Mouse (Mus musculus): ENCODE data around the gene Ptcd1. TPM values are rescaled to one million over a fixed set of nuclear protein-coding genes. Genes with fewer than 3 reads are reported as not detected.
A peak's percentile ranks its signal among the peaks of the same experiment; 100 is the strongest.
"Not testable (repeated sequence)": the region's sequence is repeated elsewhere in the genome, so short reads cannot be mapped to it uniquely, and the experiment has no call there.

Ptcd1 gene
- polyA plus RNA-seq, 1 experiment = 8.4 TPM

DNA sequence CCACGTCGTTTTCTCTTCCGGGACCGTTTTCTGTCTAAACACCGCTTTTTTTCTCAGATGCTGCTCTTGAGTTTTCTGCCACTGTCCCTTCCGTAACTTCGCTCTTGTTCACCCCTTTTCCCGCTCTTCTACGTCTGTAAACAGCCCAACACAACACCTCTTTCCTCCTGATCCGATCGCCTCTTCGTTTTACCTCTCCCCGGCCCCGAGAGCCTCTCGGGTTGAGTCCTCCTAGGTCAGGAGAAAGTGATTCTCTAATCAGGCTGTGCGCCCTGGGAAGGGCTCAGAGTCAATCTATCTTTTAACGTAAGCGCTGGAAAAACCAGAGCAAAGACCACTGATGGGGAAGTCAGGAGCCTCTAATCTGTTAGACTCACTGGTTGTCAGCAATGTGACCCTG is 26.3 kb downstream of the Ptcd1 start:
- Histone ChIP-seq H3K27me3 (ENCODE audit: control insufficient read depth, insufficient read depth, low read length) (no peaks in the 10 kb centered on the region), H3K36me3 (ENCODE audit: control insufficient read depth, insufficient read depth, low read length) (peaks cover 21% of the 10 kb centered on the region), H3K27ac (ENCODE audit: insufficient read depth, low read length) (peak overlapping the region; percentile 96), H3K4me3 (ENCODE audit: extremely low read depth, insufficient read depth, insufficient read length) (peak overlapping the region; percentile 96), H3K4me1 (ENCODE audit: control insufficient read depth, insufficient read depth, insufficient read length) (no peaks in the 10 kb centered on the region; the same call in 1 of the 2 replicates)
- under 1% methylated on average over 18 of the region's 18 CpGs for WGBS
- DNase-seq (ENCODE audit: low read depth in 1 of 2, low spot score in 2 of 2) = no peak
- TF ChIP-seq CTCF (IDR thresholded peaks at IDR 0.05; ENCODE audit: extremely low read depth, insufficient read depth, insufficient read length, insufficient replicate concordance) (no peak), POLR2A (IDR thresholded peaks at IDR 0.05; ENCODE audit: low read depth, low read length) (no peak)

DNA sequence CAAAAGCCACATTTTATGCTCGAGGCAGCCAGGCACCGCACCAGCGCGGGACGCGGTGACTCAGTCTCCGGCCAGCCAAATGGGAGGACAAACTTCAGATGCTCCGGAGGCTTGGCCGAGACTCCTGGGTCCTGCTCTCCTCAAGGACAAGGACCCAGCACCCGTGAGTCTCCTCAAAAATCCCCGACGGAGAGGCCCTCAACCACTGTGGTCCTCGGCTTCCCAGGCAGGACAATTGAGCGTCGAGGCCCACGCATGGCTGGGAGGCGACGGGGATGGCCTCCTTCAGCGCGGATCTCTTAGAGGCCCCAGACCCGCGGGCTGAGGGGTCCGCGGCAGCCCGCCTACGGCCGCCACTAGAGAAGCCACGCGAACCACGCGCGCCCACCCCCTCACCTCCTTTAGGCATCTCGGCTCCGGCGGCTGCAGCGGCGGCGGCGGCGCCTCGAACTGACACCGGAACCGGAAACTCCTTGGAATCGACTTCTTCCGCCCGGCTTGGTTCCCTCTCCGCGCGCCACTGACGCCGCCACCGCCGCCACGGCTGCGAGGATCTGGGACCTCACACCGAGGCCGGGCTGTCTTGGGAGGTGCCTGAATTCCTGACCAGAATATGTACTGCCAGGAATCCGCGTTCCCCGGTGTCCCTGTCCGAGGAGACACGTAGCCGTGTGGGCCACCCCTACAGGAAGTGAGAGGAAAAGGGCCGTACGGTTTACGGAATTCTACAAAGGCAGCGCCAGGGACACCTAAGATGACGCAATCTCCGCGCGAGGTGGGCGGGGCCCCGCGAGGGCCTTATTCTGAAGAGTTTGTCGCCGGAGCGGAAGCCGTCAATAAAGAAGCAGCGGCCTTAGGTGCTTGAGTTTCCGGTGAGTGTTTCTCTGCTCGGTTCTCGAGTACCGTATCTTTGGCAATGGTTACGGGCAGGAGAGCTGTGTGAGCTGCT is 27.1 kb downstream of the Ptcd1 start, which contains the start of the genes Pdap1 and Bud31:
Pdap1 (minus strand) TSS at position 668 of the 949 bp plus-strand sequence.
Bud31 (plus strand) TSS at position 792 of the 949 bp plus-strand sequence.
- H3K4me1 ChIP-seq (ENCODE audit: control insufficient read depth, insufficient read depth, insufficient read length) = no peaks in the 10 kb centered on the region; the same call in 1 of the 2 replicates
- peak; percentile 86 to 90 for DNase-seq (ENCODE audit: low read depth in 1 of 2, low spot score in 2 of 2)
- peak; percentile 78 for TF ChIP-seq POLR2A (IDR thresholded peaks at IDR 0.05; ENCODE audit: low read depth, low read length)
- TF ChIP-seq CTCF (IDR thresholded peaks at IDR 0.05; ENCODE audit: extremely low read depth, insufficient read depth, insufficient read length, insufficient replicate concordance) = no peak
- no peaks in the 10 kb centered on the region for H3K27me3 ChIP-seq (ENCODE audit: control insufficient read depth, insufficient read depth, low read length)
- H3K36me3 ChIP-seq (ENCODE audit: control insufficient read depth, insufficient read depth, low read length) = peaks cover 19% of the 10 kb centered on the region
- peak within 1 kb of the TSS; percentile 96 for H3K4me3 ChIP-seq (ENCODE audit: extremely low read depth, insufficient read depth, insufficient read length)
- WGBS = under 1% methylated on average over 84 of the region's 84 CpGs
- H3K27ac ChIP-seq (ENCODE audit: insufficient read depth, low read length) = peak within 1 kb of the TSS; percentile 96

DNA sequence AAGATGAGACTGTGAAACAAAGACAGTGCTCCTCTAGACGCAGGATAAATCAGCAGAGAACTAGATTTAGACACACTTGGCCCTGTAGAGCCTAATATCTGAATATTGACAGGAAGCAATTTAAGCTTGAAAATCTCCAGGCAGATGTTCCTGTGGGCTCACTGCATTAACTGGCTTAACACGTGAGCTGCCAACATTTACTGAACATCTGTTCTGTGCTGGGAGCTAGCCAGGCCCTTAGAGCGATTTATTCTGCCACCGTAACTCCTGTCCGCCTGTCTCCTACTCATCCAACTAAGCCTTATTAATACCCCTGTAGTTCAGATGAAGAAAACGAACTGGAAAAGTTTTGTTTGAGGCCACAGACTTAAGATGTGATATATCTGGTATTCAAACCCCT is 28.1 kb downstream of the Ptcd1 start:
- no peak overlapping the region for H3K27ac ChIP-seq (ENCODE audit: insufficient read depth, low read length)

GRCm38 (mm10) chr5:145133275-145133674 is 33.6 kb downstream of the Ptcd1 start:
- WGBS = 91% methylated on average over 6 of the region's 6 CpGs
- H3K27me3 ChIP-seq (ENCODE audit: control insufficient read depth, insufficient read depth, low read length); H3K4me1 ChIP-seq (ENCODE audit: control insufficient read depth, insufficient read depth, insufficient read length); H3K4me3 ChIP-seq (ENCODE audit: extremely low read depth, insufficient read depth, insufficient read length); DNase-seq (ENCODE audit: low read depth in 1 of 2, low spot score in 2 of 2); H3K27ac ChIP-seq (ENCODE audit: insufficient read depth, low read length): not testable (repeated sequence)
- peaks cover 36% of the 10 kb centered on the region for H3K36me3 ChIP-seq (ENCODE audit: control insufficient read depth, insufficient read depth, low read length)

More for the DNA sequence above, 28.1 kb downstream of the Ptcd1 start:
- H3K4me3 ChIP-seq (ENCODE audit: extremely low read depth, insufficient read depth, insufficient read length) = peak overlapping the region; percentile 96; the same call in 1 of the 2 replicates
- H3K4me1 ChIP-seq (ENCODE audit: control insufficient read depth, insufficient read depth, insufficient read length) = no peaks in the 10 kb centered on the region; the same call in 1 of the 2 replicates
- DNase-seq (ENCODE audit: low read depth in 1 of 2, low spot score in 2 of 2) = no peak
- 11% methylated on average over 6 of the region's 6 CpGs for WGBS
- H3K36me3 ChIP-seq (ENCODE audit: control insufficient read depth, insufficient read depth, low read length) = peaks cover 22% of the 10 kb centered on the region
- TF ChIP-seq CTCF (IDR thresholded peaks at IDR 0.05; ENCODE audit: extremely low read depth, insufficient read depth, insufficient read length, insufficient replicate concordance) (no peak), POLR2A (IDR thresholded peaks at IDR 0.05; ENCODE audit: low read depth, low read length) (no peak)
- H3K27me3 ChIP-seq (ENCODE audit: control insufficient read depth, insufficient read depth, low read length) = no peaks in the 10 kb centered on the region

GRCm38 (mm10) chr5:145130995-145131394 is 35.9 kb downstream of the Ptcd1 start:
- H3K27me3 ChIP-seq (ENCODE audit: control insufficient read depth, insufficient read depth, low read length) = no peaks in the 10 kb centered on the region
- no peak overlapping the region for H3K27ac ChIP-seq (ENCODE audit: insufficient read depth, low read length)
- DNase-seq (ENCODE audit: low read depth in 1 of 2, low spot score in 2 of 2) = no peak
- TF ChIP-seq CTCF (IDR thresholded peaks at IDR 0.05; ENCODE audit: extremely low read depth, insufficient read depth, insufficient read length, insufficient replicate concordance) (no peak), POLR2A (IDR thresholded peaks at IDR 0.05; ENCODE audit: low read depth, low read length) (no peak)
- H3K36me3 ChIP-seq (ENCODE audit: control insufficient read depth, insufficient read depth, low read length) = peaks cover 50% of the 10 kb centered on the region
- H3K4me1 ChIP-seq (ENCODE audit: control insufficient read depth, insufficient read depth, insufficient read length) = no peaks in the 10 kb centered on the region
- H3K4me3 ChIP-seq (ENCODE audit: extremely low read depth, insufficient read depth, insufficient read length) = no peak overlapping the region
- 85% methylated on average over 3 of the region's 3 CpGs for WGBS

GRCm38 (mm10) chr5:145130191-145130590 is 36.7 kb downstream of the Ptcd1 start:
- no peaks in the 10 kb centered on the region for H3K4me1 ChIP-seq (ENCODE audit: control insufficient read depth, insufficient read depth, insufficient read length)
- H3K27ac ChIP-seq (ENCODE audit: insufficient read depth, low read length) = 0 out of 2 replicates have a peak overlapping the region, but pooled peaks have one; percentile 9
- TF ChIP-seq CTCF (IDR thresholded peaks at IDR 0.05; ENCODE audit: extremely low read depth, insufficient read depth, insufficient read length, insufficient replicate concordance) (no peak), POLR2A (IDR thresholded peaks at IDR 0.05; ENCODE audit: low read depth, low read length) (no peak)
- peaks cover 56% of the 10 kb centered on the region for H3K36me3 ChIP-seq (ENCODE audit: control insufficient read depth, insufficient read depth, low read length)
- DNase-seq (ENCODE audit: low read depth in 1 of 2, low spot score in 2 of 2) = no peak
- no peak overlapping the region for H3K4me3 ChIP-seq (ENCODE audit: extremely low read depth, insufficient read depth, insufficient read length)
- 88% methylated on average over 11 of the region's 11 CpGs for WGBS
- H3K27me3 ChIP-seq (ENCODE audit: control insufficient read depth, insufficient read depth, low read length) = no peaks in the 10 kb centered on the region

GRCm38 (mm10) chr5:145129773-145130172 is 37.1 kb downstream of the Ptcd1 start:
- DNase-seq (ENCODE audit: low read depth in 1 of 2, low spot score in 2 of 2); H3K27me3 ChIP-seq (ENCODE audit: control insufficient read depth, insufficient read depth, low read length); H3K4me3 ChIP-seq (ENCODE audit: extremely low read depth, insufficient read depth, insufficient read length); H3K4me1 ChIP-seq (ENCODE audit: control insufficient read depth, insufficient read depth, insufficient read length); H3K27ac ChIP-seq (ENCODE audit: insufficient read depth, low read length): not testable (repeated sequence)
- H3K36me3 ChIP-seq (ENCODE audit: control insufficient read depth, insufficient read depth, low read length) = peaks cover 59% of the 10 kb centered on the region
- WGBS = 88% methylated on average over 6 of the region's 6 CpGs
